Mouse (Mus musculus): ENCODE results near the gene Pdzd9.
"Not testable (repeated sequence)": the region's sequence is repeated elsewhere in the genome, so short reads cannot be mapped to it uniquely, and the experiment has no call there.

Gene Pdzd9
- long read RNA-seq, experiment 1, partial matches to known transcripts = 0 of 1 reads
- long read RNA-seq, experiment 1, other reads (novel, unspliced or antisense) = 1 of 1 reads
- long read RNA-seq, experiment 2 = 0 reads

- intact Hi-C loops (cut with DNase I) = loop anchor here (1.0 to 2.0 kb wide), 2 partner anchors 56 to 153 kb away; no protein-coding TSS in a partner anchor
These were observed at the start of gene Pdzd9 for GRCm38 (mm10) chr7:120670153-120670875. Gene Pdzd9, minus strand, starts transcription at chr7:120670343.

GRCm38 (mm10) chr7:120717261-120717660, 47.1 kb upstream of the Pdzd9 start:
- intact Hi-C loops (cut with DNase I) = no loop called here

- intact Hi-C loops (cut with DNase I) = not testable (repeated sequence)
These were observed 43.8 kb upstream of the Pdzd9 start for GRCm38 (mm10) chr7:120713951-120714350.

- intact Hi-C loops (cut with DNase I) = no loop called here
These were observed 43.1 kb upstream of the Pdzd9 start for GRCm38 (mm10) chr7:120713225-120713624.

- intact Hi-C loops (cut with DNase I) = no loop called here
These were observed 41.9 kb upstream of the Pdzd9 start for GRCm38 (mm10) chr7:120712071-120712470.

- intact Hi-C loops (cut with DNase I) = no loop called here
These were observed 33.7 kb upstream of the Pdzd9 start for GRCm38 (mm10) chr7:120703888-120704287.

- intact Hi-C loops (cut with DNase I) = no loop called here
These were observed 29.4 kb upstream of the Pdzd9 start for GRCm38 (mm10) chr7:120699586-120699985.

- intact Hi-C loops (cut with DNase I) = no loop called here
These were observed 26.2 kb upstream of the Pdzd9 start for GRCm38 (mm10) chr7:120696331-120696730.

GRCm38 (mm10) chr7:120695641-120696040, 25.5 kb upstream of the Pdzd9 start:
- intact Hi-C loops (cut with DNase I) = no loop called here

- intact Hi-C loops (cut with DNase I) = no loop called here
These were observed 25.1 kb upstream of the Pdzd9 start for GRCm38 (mm10) chr7:120695196-120695595.

GRCm38 (mm10) chr7:120693831-120694375, 23.8 kb upstream of the Pdzd9 start:
- intact Hi-C loops (cut with DNase I) = no loop called here

GRCm38 (mm10) chr7:120690634-120691033, 20.5 kb upstream of the Pdzd9 start:
- intact Hi-C loops (cut with DNase I) = no loop called here

GRCm38 (mm10) chr7:120685227-120685626, 15.1 kb upstream of the Pdzd9 start:
- intact Hi-C loops (cut with DNase I) = no loop called here

- intact Hi-C loops (cut with DNase I) = no loop called here
These were observed 14.6 kb upstream of the Pdzd9 start for GRCm38 (mm10) chr7:120684731-120685161.

GRCm38 (mm10) chr7:120682002-120682401, 11.9 kb upstream of the Pdzd9 start:
- intact Hi-C loops (cut with DNase I) = no loop called here

GRCm38 (mm10) chr7:120679023-120679422, 8.9 kb upstream of the Pdzd9 start:
- intact Hi-C loops (cut with DNase I) = no loop called here

GRCm38 (mm10) chr7:120677764-120678531, 7.8 kb upstream of the Pdzd9 start:
- intact Hi-C loops (cut with DNase I) = no loop called here

GRCm38 (mm10) chr7:120677001-120677643, 7.0 kb upstream of the Pdzd9 start, which contains the start of gene Mosmo:
Gene Mosmo, plus strand, starts transcription at chr7:120677618.
- intact Hi-C loops (cut with DNase I) = no loop called here

GRCm38 (mm10) chr7:120671271-120671670, 1.1 kb upstream of the Pdzd9 start:
- intact Hi-C loops (cut with DNase I) = loop anchor here (2.0 kb wide), 1 partner anchor 56 kb away; no protein-coding TSS in a partner anchor

- intact Hi-C loops (cut with DNase I) = no loop called here
These were observed 8.1 kb downstream of the Pdzd9 start for GRCm38 (mm10) chr7:120662079-120662478.

- intact Hi-C loops (cut with DNase I) = no loop called here
These were observed 22.3 kb downstream of the Pdzd9 start for GRCm38 (mm10) chr7:120647849-120648248.
